Mouse (Mus musculus) cortical plate, adult 2 months (tissue): Measurements from ENCODE around the gene Rbm47.

Experiments used
- CTCF ChIP-seq: fragments of 200-500 bp; IDR thresholded peaks from 2 replicates; pipeline ENCODE4 v1.5.1; 2011; ENCODE audit warnings: mild to moderate bottlenecking, control low read depth, low read length; ENCODE audit not compliant: insufficient read depth; ENCODE audit errors: extremely low read depth
- POLR2A ChIP-seq: fragments of 200-500 bp; IDR thresholded peaks from 2 replicates; pipeline ENCODE4 v1.6.1; 2011; ENCODE audit warnings: mild to moderate bottlenecking, low read length, control low read depth; ENCODE audit not compliant: insufficient read depth; ENCODE audit errors: extremely low read depth

- TF ChIP-seq POLR2A (no peak), CTCF (no peak)
These were observed 116.2 kb downstream of the Rbm47 start for GRCm38 (mm10) chr5:66056680-66057079.
